Mouse (Mus musculus): Measurements from ENCODE around the gene Fitm2.

DNA sequence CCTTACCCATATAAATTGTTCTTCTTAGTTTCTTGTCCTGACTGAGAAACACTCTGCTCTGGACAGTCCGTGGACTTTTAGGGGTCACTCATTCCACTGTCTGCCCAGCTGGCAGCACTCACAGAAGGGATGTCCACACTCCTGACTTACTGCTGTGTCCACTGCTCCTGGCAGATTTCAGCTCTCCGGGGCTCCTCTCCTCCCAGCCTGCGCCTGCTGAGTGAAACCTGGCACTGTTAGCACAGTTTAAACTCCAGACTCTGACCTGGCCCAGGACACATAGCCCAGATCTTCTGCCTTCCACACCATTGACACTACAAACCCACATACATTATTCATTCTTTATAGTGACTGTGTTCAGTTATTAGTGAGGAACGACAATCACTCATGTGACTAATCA lies 8.4 kb downstream of the Fitm2 start:
- no peak for TF ChIP-seq POLR2A (IDR thresholded peaks at IDR 0.05; ENCODE audit: low read depth, low read length)
- no peak for TF ChIP-seq CTCF (conservative IDR thresholded peaks at IDR 0.05; ENCODE audit: insufficient read depth, insufficient read length, low read depth, low read length)

Data from kidney, adult 2 months (tissue).